In the genomic region with DNA sequence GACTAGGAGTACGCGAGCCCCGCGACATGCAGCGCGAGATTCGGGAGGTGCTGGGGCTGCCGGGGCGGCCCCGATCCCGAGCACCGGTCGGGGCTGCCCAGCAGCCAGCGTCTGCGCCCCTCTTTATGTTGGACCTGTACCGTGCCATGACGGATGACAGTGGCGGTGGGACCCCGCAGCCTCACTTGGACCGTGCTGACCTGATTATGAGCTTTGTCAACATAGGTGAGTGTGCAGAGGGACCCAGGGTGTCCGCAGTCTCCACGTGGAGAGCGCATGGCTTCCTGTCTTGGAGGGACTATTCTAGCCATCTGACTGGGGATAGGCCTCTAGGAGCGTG, we compare ENCODE assay signal across 10 mouse cellular contexts. TPM values are rescaled to one million over a fixed set of nuclear protein-coding genes. Genes with fewer than 3 reads are reported as not detected.
A peak's percentile ranks its signal among the peaks of the same experiment; 100 is the strongest.
DNase-seq lines count a peak whose midpoint lies in the region; ATAC-seq and TF ChIP-seq lines count a peak whose summit lies in the region.
"Had no signal": no experiment of that assay in that cellular context is flagged by ENCODE, and none has a peak within 500 bp of the region (broad histone marks: within the 10 kb centered on the region; RNA-seq: fewer than 3 reads in every experiment).

No protein-coding gene starts in this region.

- H3K36me3 ChIP-seq in heart, embryonic 10.5 days, result no peaks in the 10 kb centered on the region
- H3K36me3 ChIP-seq in ES-Bruce4 (ENCODE audit: control insufficient read depth, insufficient read depth, low read length, poor library complexity, severe bottlenecking), result no peaks in the 10 kb centered on the region
- H3K36me3 ChIP-seq in hindbrain, embryonic 11.5 days (ENCODE audit: control insufficient read depth, insufficient read depth, low read length), result no peaks in the 10 kb centered on the region
- H3K36me3 ChIP-seq in liver, embryonic 16.5 days (ENCODE audit: control insufficient read depth, insufficient read depth), result no peaks in the 10 kb centered on the region

- ATAC-seq in hindbrain, embryonic 11.5 days (ENCODE audit: low FRiP score), result no peak
- peak; percentile 16; the same call in 1 of the 2 replicates for ATAC-seq in liver, embryonic 16.5 days (ENCODE audit: low read depth)

- H3K9ac ChIP-seq in ES-Bruce4 (ENCODE audit: low read depth, poor library complexity, severe bottlenecking), result peak overlapping the region; percentile 27; the same call in 1 of the 2 replicates
- no peak overlapping the region for H3K9ac ChIP-seq in hindbrain, embryonic 11.5 days (ENCODE audit: low read depth, low read length)
- no peak overlapping the region for H3K9ac ChIP-seq in liver, embryonic 16.5 days (ENCODE audit: low read depth, low read length)

- no peak for DNase-seq in heart, embryonic 10.5 days (ENCODE audit: low spot score)
- DNase-seq in heart, postnatal 25 days (ENCODE audit: low spot score), result no peak
- DNase-seq in hindbrain, embryonic 11.5 days (ENCODE audit: low spot score), result no peak
- DNase-seq in gastrocnemius, postnatal 25 days, result no peak
- DNase-seq in adrenal gland, adult 8-10 months, result no peak
- DNase-seq in urinary bladder, postnatal 14 days (ENCODE audit: low spot score), result no peak
- DNase-seq: adrenal gland, postnatal 14 days; kidney, postnatal 14 days had no signal

- TF ChIP-seq CTCF in ES-Bruce4 (IDR thresholded peaks at IDR 0.05; ENCODE audit: low read depth, low read length), result no peak

- no peak overlapping the region for H3K27ac ChIP-seq in heart, embryonic 10.5 days
- H3K27ac ChIP-seq in ES-Bruce4 (ENCODE audit: insufficient read depth, low read length), result no peak overlapping the region
- no peak overlapping the region for H3K27ac ChIP-seq in hindbrain, embryonic 11.5 days (ENCODE audit: low read depth, low read length)
- H3K27ac ChIP-seq in liver, embryonic 16.5 days (ENCODE audit: low read length), result no peak overlapping the region

- no peak for TF ChIP-seq EP300 in ES-Bruce4 (IDR thresholded peaks at IDR 0.05; ENCODE audit: insufficient read depth, low read depth, low read length)

- 18% methylated on average over 24 of the region's 24 CpGs for WGBS in heart, embryonic 10.5 days
- 23% methylated on average over 24 of the region's 24 CpGs for WGBS in hindbrain, embryonic 11.5 days
- 24% methylated on average over 24 of the region's 24 CpGs for WGBS in liver, embryonic 16.5 days (ENCODE audit: insufficient replicate concordance)

- no peaks in the 10 kb centered on the region for H3K9me3 ChIP-seq in heart, embryonic 10.5 days
- peaks cover 2% of the 10 kb centered on the region for H3K9me3 ChIP-seq in ES-Bruce4 (replicated peaks; ENCODE audit: control insufficient read depth, insufficient read depth, low read length, poor library complexity, severe bottlenecking)
- H3K9me3 ChIP-seq in hindbrain, embryonic 11.5 days (ENCODE audit: control insufficient read depth, low read length), result no peaks in the 10 kb centered on the region
- no peaks in the 10 kb centered on the region for H3K9me3 ChIP-seq in liver, embryonic 16.5 days (replicated peaks; ENCODE audit: control insufficient read depth, low read length)

- no peak for TF ChIP-seq POLR2A in ES-Bruce4 (IDR thresholded peaks at IDR 0.05; ENCODE audit: insufficient read depth, low read length)

- H3K4me2 ChIP-seq in hindbrain, embryonic 11.5 days (replicated peaks; ENCODE audit: low read depth, low read length), result peak overlapping the region; percentile 12
- peak overlapping the region; percentile 43; the same call in 1 of the 2 replicates for H3K4me2 ChIP-seq in liver, embryonic 16.5 days (ENCODE audit: low read depth, low read length)

- H3K4me1 ChIP-seq in heart, embryonic 10.5 days, result peaks cover 12% of the 10 kb centered on the region
- no peaks in the 10 kb centered on the region for H3K4me1 ChIP-seq in ES-Bruce4 (ENCODE audit: control insufficient read depth, insufficient read depth, low read length)
- no peaks in the 10 kb centered on the region for H3K4me1 ChIP-seq in hindbrain, embryonic 11.5 days (replicated peaks; ENCODE audit: control insufficient read depth, insufficient read depth, low read length)
- H3K4me1 ChIP-seq in liver, embryonic 16.5 days (ENCODE audit: control insufficient read depth, low read depth, low read length), result no peaks in the 10 kb centered on the region; the same call in 1 of the 2 replicates

- H3K4me3 ChIP-seq in heart, embryonic 10.5 days, result peak overlapping the region; percentile 47
- peak overlapping the region; percentile 62 for H3K4me3 ChIP-seq in ES-Bruce4 (ENCODE audit: low read depth, low read length)
- peak overlapping the region; percentile 20 for H3K4me3 ChIP-seq in hindbrain, embryonic 11.5 days (ENCODE audit: low read depth, low read length)
- no peak overlapping the region for H3K4me3 ChIP-seq in liver, embryonic 16.5 days (ENCODE audit: low read depth, low read length)

- H3K27me3 ChIP-seq in heart, embryonic 10.5 days (ENCODE audit: insufficient read depth, poor library complexity, severe bottlenecking), result peaks cover 62% of the 10 kb centered on the region
- H3K27me3 ChIP-seq in ES-Bruce4 (ENCODE audit: control insufficient read depth, insufficient read depth, low read length, poor library complexity, severe bottlenecking), result no peaks in the 10 kb centered on the region
- H3K27me3 ChIP-seq in hindbrain, embryonic 11.5 days (ENCODE audit: control insufficient read depth, insufficient read depth, low read length), result peaks cover 26% of the 10 kb centered on the region
- H3K27me3 ChIP-seq in liver, embryonic 16.5 days (ENCODE audit: control insufficient read depth, insufficient read depth, low read depth, low read length), result peaks cover 24% of the 10 kb centered on the region

- intact Hi-C loops in heart, postnatal 25 days (cut with DNase I), result no loop called here

RNA-seq across cellular contexts. Expression of a gene that starts 0.5 kb away (rescaled TPM):
- 0.18 and 0.84 TPM in 2 replicates for polyA plus RNA-seq in heart, embryonic 10.5 days (2016; fragmentation: Nextera tagmentation; extraction: Ambion mirVana)
- not detected for total RNA-seq in heart, postnatal 25 days (2021)
- polyA plus RNA-seq in ES-Bruce4 (2011; ENCODE audit: insufficient read depth, insufficient read length, low read depth, missing spikeins), result 8.7 and 9.4 TPM in 2 replicates
- polyA plus RNA-seq in hindbrain, embryonic 11.5 days (2014; fragmentation: Nextera tagmentation; extraction: Ambion mirVana), result 0.20 TPM in 1 of 2 replicates, not detected in the other
- 0.28 and 0.30 TPM in 2 replicates for polyA plus RNA-seq in liver, embryonic 16.5 days (2015; fragmentation: Nextera tagmentation; extraction: Ambion mirVana)
- not detected for total RNA-seq in gastrocnemius, postnatal 25 days (2021)
- total RNA-seq in adrenal gland, adult 8-10 months (2022), result under 1 TPM; 0.12 to 0.70 (median 0.30) TPM
- total RNA-seq: adrenal gland, postnatal 14 days had no signal

RNA-seq across cellular contexts. Expression of a gene that starts 10.6 kb away (rescaled TPM):
- polyA plus RNA-seq in heart, embryonic 10.5 days (2016; fragmentation: Nextera tagmentation; extraction: Ambion mirVana), result 0.11 TPM in 1 of 2 replicates, not detected in the other
- total RNA-seq in heart, postnatal 25 days (2021), result not detected
- 1.2 TPM in 2 replicates for polyA plus RNA-seq in ES-Bruce4 (2011; ENCODE audit: insufficient read depth, insufficient read length, low read depth, missing spikeins)
- 0.13 and 0.28 TPM in 2 replicates for polyA plus RNA-seq in hindbrain, embryonic 11.5 days (2014; fragmentation: Nextera tagmentation; extraction: Ambion mirVana)
- 0.06 TPM in 1 of 2 replicates, not detected in the other for polyA plus RNA-seq in liver, embryonic 16.5 days (2015; fragmentation: Nextera tagmentation; extraction: Ambion mirVana)
- total RNA-seq in gastrocnemius, postnatal 25 days (2021), result not detected
- under 1 TPM in 1 of 4 experiments, not detected in 3; 0.18 TPM for total RNA-seq in adrenal gland, adult 8-10 months (2022)
- total RNA-seq: adrenal gland, postnatal 14 days had no signal

RNA-seq across cellular contexts. Expression of a gene that starts 34.3 kb away (rescaled TPM):
- 72.4 and 100 TPM in 2 replicates for polyA plus RNA-seq in heart, embryonic 10.5 days (2016; fragmentation: Nextera tagmentation; extraction: Ambion mirVana)
- 10 to 100 TPM; 20.2 to 24.4 TPM for total RNA-seq in heart, postnatal 25 days (2021)
- 57.7 and 69.9 TPM in 2 replicates for polyA plus RNA-seq in ES-Bruce4 (2011; ENCODE audit: insufficient read depth, insufficient read length, low read depth, missing spikeins)
- polyA plus RNA-seq in hindbrain, embryonic 11.5 days (2014; fragmentation: Nextera tagmentation; extraction: Ambion mirVana), result 106 and 112 TPM in 2 replicates
- polyA plus RNA-seq in liver, embryonic 16.5 days (2015; fragmentation: Nextera tagmentation; extraction: Ambion mirVana), result 33.4 and 34.3 TPM in 2 replicates
- total RNA-seq in gastrocnemius, postnatal 25 days (2021), result 10 to 100 TPM; 16.8 to 17.6 TPM
- 10 to 100 TPM; 55.8 to 65.6 (median 58.6) TPM for total RNA-seq in adrenal gland, adult 8-10 months (2022)
